In genomic region chr11:43263548-43264218, GRCm38 (mm10) we compare ENCODE assay signal across 9 mouse cellular contexts.
DNase-seq lines count a peak whose midpoint lies in the region; ATAC-seq and TF ChIP-seq lines count a peak whose summit lies in the region.
"Had no signal": no experiment of that assay in that cellular context is flagged by ENCODE, and none has a peak within 500 bp of the region (broad histone marks: within the 10 kb centered on the region; RNA-seq: fewer than 3 reads in every experiment).

No protein-coding gene starts in this region.

- H3K9me3 ChIP-seq in heart, embryonic 11.5 days (replicated peaks; ENCODE audit: control insufficient read depth, low read length) = no peaks in the 10 kb centered on the region
- no peaks in the 10 kb centered on the region for H3K9me3 ChIP-seq in hindbrain, embryonic 16.5 days (ENCODE audit: control insufficient read depth, low read length)
- H3K9me3 ChIP-seq in midbrain, embryonic 11.5 days (ENCODE audit: control insufficient read depth, low read length) = no peaks in the 10 kb centered on the region
- H3K9me3 ChIP-seq: megakaryocyte, embryonic 14.5 days had no signal

- DNase-seq in heart, adult 2 months = peak; percentile 26 to 39
- DNase-seq in adrenal gland, postnatal 4 days (ENCODE audit: low spot score in 2 of 2) = peak; percentile 6 to 13
- peak; percentile 54 to 63 for DNase-seq in layer of hippocampus, postnatal 36 days
- DNase-seq in midbrain, embryonic 11.5 days (ENCODE audit: low spot score, missing footprints) = peak; percentile 85
- DNase-seq in testis, postnatal 10 days (ENCODE audit: low spot score) = peak; percentile 68

- TF ChIP-seq CTCF in heart, adult 2 months (IDR thresholded peaks at IDR 0.05) = peak; percentile 96
- TF ChIP-seq CTCF in embryonic fibroblast, embryonic 13.5 days (IDR thresholded peaks at IDR 0.05; ENCODE audit: borderline replicate concordance, insufficient read depth, low read length) = peak; percentile 66; the same call in 1 of the 2 replicates

- H3K4me3 ChIP-seq in heart, adult 2 months = no peak overlapping the region
- no peak overlapping the region for H3K4me3 ChIP-seq in heart, embryonic 11.5 days (ENCODE audit: low read depth, low read length)
- no peak overlapping the region for H3K4me3 ChIP-seq in embryonic fibroblast, embryonic 13.5 days (ENCODE audit: insufficient read depth, low read length)
- H3K4me3 ChIP-seq in hindbrain, embryonic 16.5 days (ENCODE audit: low read length) = no peak overlapping the region
- no peak overlapping the region for H3K4me3 ChIP-seq in midbrain, embryonic 11.5 days (ENCODE audit: low read depth, low read length)
- H3K4me3 ChIP-seq: megakaryocyte, embryonic 14.5 days had no signal

- H3K36me3 ChIP-seq in heart, adult 2 months (ENCODE audit: control insufficient read depth, insufficient read depth, low read length) = no peaks in the 10 kb centered on the region
- no peaks in the 10 kb centered on the region for H3K36me3 ChIP-seq in heart, embryonic 11.5 days (ENCODE audit: control insufficient read depth, insufficient read depth, low read length)
- H3K36me3 ChIP-seq in hindbrain, embryonic 16.5 days (ENCODE audit: control insufficient read depth, insufficient read depth, low read length) = no peaks in the 10 kb centered on the region
- no peaks in the 10 kb centered on the region for H3K36me3 ChIP-seq in midbrain, embryonic 11.5 days (ENCODE audit: control insufficient read depth, insufficient read depth, low read length)

- TF ChIP-seq EP300 in heart, adult 2 months (IDR thresholded peaks at IDR 0.05; ENCODE audit: insufficient read depth, low read depth, low read length) = 0 out of 2 replicates have a peak, but pooled peaks have one; percentile 21

- no peak for ATAC-seq in heart, embryonic 11.5 days (replicated peaks; ENCODE audit: insufficient number of reproducible peaks, low FRiP score, low TSS enrichment)
- ATAC-seq in hindbrain, embryonic 16.5 days = peak; percentile 71; the same call in 1 of the 2 replicates
- ATAC-seq in midbrain, embryonic 11.5 days (ENCODE audit: low FRiP score) = peak; percentile 71

- no peak overlapping the region for H3K27ac ChIP-seq in heart, adult 2 months
- H3K27ac ChIP-seq in heart, embryonic 11.5 days (ENCODE audit: low read depth, low read length) = no peak overlapping the region
- no peak overlapping the region for H3K27ac ChIP-seq in embryonic fibroblast, embryonic 13.5 days (ENCODE audit: insufficient read depth, low read length)
- H3K27ac ChIP-seq in hindbrain, embryonic 16.5 days (ENCODE audit: low read depth, low read length) = no peak overlapping the region
- H3K27ac ChIP-seq in midbrain, embryonic 11.5 days (ENCODE audit: low read depth, low read length) = no peak overlapping the region

- no peak overlapping the region for H3K4me2 ChIP-seq in heart, embryonic 11.5 days
- no peak overlapping the region for H3K4me2 ChIP-seq in hindbrain, embryonic 16.5 days (ENCODE audit: low read length)
- H3K4me2 ChIP-seq in midbrain, embryonic 11.5 days = no peak overlapping the region

- intact Hi-C loops in heart, adult 2 months (cut with DNase I) = loop anchor here (1.0 kb wide), 1 partner anchor 264 kb away; no protein-coding TSS in a partner anchor

- no peak for TF ChIP-seq POLR2A in heart, adult 2 months (IDR thresholded peaks at IDR 0.05; ENCODE audit: insufficient read depth, low read depth, low read length)
- no peak for TF ChIP-seq POLR2A in embryonic fibroblast, embryonic 13.5 days (IDR thresholded peaks at IDR 0.05; ENCODE audit: low read depth, low read length)

- WGBS in heart, adult 2 months = 42% methylated on average over 3 of the region's 3 CpGs
- 44% methylated on average over 3 of the region's 3 CpGs for WGBS in heart, embryonic 11.5 days (ENCODE audit: insufficient replicate concordance)
- 41% methylated on average over 3 of the region's 3 CpGs for WGBS in hindbrain, embryonic 16.5 days
- WGBS in midbrain, embryonic 11.5 days = 45% methylated on average over 3 of the region's 3 CpGs

- H3K79me2 ChIP-seq in heart, adult 2 months (replicated peaks; ENCODE audit: control insufficient read depth, insufficient read depth, low read length) = no peaks in the 10 kb centered on the region

- no peaks in the 10 kb centered on the region for H3K4me1 ChIP-seq in heart, adult 2 months (ENCODE audit: control insufficient read depth, insufficient read depth, low read length)
- no peaks in the 10 kb centered on the region for H3K4me1 ChIP-seq in heart, embryonic 11.5 days (ENCODE audit: control insufficient read depth, insufficient read depth, low read length)
- peaks cover 2% of the 10 kb centered on the region; the same call in 1 of the 2 replicates for H3K4me1 ChIP-seq in embryonic fibroblast, embryonic 13.5 days (ENCODE audit: control insufficient read depth, insufficient read depth, low read length)
- no peaks in the 10 kb centered on the region for H3K4me1 ChIP-seq in hindbrain, embryonic 16.5 days (ENCODE audit: control insufficient read depth, insufficient read depth, low read depth, low read length)
- no peaks in the 10 kb centered on the region for H3K4me1 ChIP-seq in midbrain, embryonic 11.5 days (ENCODE audit: control insufficient read depth, insufficient read depth, low read length)
- H3K4me1 ChIP-seq: megakaryocyte, embryonic 14.5 days had no signal

- no peaks in the 10 kb centered on the region for H3K27me3 ChIP-seq in heart, adult 2 months (ENCODE audit: control insufficient read depth, insufficient read depth, low read length)
- H3K27me3 ChIP-seq in heart, embryonic 11.5 days (ENCODE audit: control insufficient read depth, insufficient read depth, low read length) = no peaks in the 10 kb centered on the region
- no peaks in the 10 kb centered on the region for H3K27me3 ChIP-seq in hindbrain, embryonic 16.5 days (replicated peaks; ENCODE audit: control insufficient read depth, insufficient read depth, low read length)
- H3K27me3 ChIP-seq in midbrain, embryonic 11.5 days (ENCODE audit: control insufficient read depth, insufficient read depth, low read length) = no peaks in the 10 kb centered on the region
- H3K27me3 ChIP-seq: megakaryocyte, embryonic 14.5 days had no signal

- no peak overlapping the region for H3K9ac ChIP-seq in heart, adult 2 months (ENCODE audit: low read depth, low read length)
- H3K9ac ChIP-seq in heart, embryonic 11.5 days (ENCODE audit: low read depth, low read length) = no peak overlapping the region
- H3K9ac ChIP-seq in hindbrain, embryonic 16.5 days (ENCODE audit: low read depth, low read length) = no peak overlapping the region
- no peak overlapping the region for H3K9ac ChIP-seq in midbrain, embryonic 11.5 days (ENCODE audit: low read length)

Comparison
In these comparisons a context has a peak if more than half of its experiments do, and no peak if none do; other contexts are left out.
1. DNase-seq: peak in every context shown above with its lines; median percentile 85 in midbrain, embryonic 11.5 days; 68 in testis, postnatal 10 days; 58 in layer of hippocampus, postnatal 36 days; 32 in heart, adult 2 months; 10 in adrenal gland, postnatal 4 days.